Mouse (Mus musculus): ENCODE measurements at regions not wholly inside any gene's neighbourhood (a gene's known extent, or its start where the extent isn't known, plus 50 kb on each side); places are given as distances from the start of the nearest gene placed in this dataset.

DNA sequence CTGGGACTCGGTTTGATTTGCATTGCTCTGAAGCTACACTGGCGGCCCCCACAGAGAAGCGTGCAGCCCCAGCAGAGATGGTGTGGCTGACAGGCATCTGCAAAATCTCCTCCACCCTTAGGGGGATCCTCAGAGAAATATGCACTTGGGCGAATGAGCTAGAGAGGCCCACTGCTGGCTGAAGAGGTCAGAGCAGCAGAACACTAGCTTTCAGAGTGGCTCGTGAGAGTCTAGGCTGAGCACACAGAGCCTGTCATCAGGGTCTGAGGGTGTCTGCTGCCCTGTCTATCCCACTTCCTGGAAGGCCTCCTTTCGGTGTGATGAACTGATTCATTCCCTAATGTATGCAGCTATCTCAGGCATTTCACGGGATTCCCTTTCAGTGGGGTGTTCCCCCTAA lies 225.1 kb downstream of the Tle3 start:
- no peak overlapping the region for H3K9ac ChIP-seq (ENCODE audit: low read length)
- ATAC-seq (ENCODE audit: low FRiP score, low TSS enrichment) (no peak), DNase-seq (ENCODE audit: low spot score) (no peak)
- no peak overlapping the region for H3K4me3 ChIP-seq (ENCODE audit: low read depth, low read length)
- no peaks in the 10 kb centered on the region for H3K27me3 ChIP-seq (ENCODE audit: control insufficient read depth, insufficient read depth, low read length)
- H3K27ac ChIP-seq (replicated peaks) = peak overlapping the region; percentile 58
- no peaks in the 10 kb centered on the region for H3K4me1 ChIP-seq (replicated peaks; ENCODE audit: control insufficient read depth, insufficient read depth)
- no peaks in the 10 kb centered on the region for H3K9me3 ChIP-seq (ENCODE audit: control insufficient read depth, low read length)
- no peaks in the 10 kb centered on the region for H3K36me3 ChIP-seq (ENCODE audit: control insufficient read depth, insufficient read depth, low read length)
- no peak overlapping the region for H3K4me2 ChIP-seq (replicated peaks; ENCODE audit: low read depth)
- WGBS = 36% methylated on average over 7 of the region's 7 CpGs
- no peak for TF ChIP-seq CTCF (IDR thresholded peaks at IDR 0.05; ENCODE audit: low read depth)
- TF ChIP-seq EP300 (optimal IDR thresholded peaks at IDR 0.05) = no peak

DNA sequence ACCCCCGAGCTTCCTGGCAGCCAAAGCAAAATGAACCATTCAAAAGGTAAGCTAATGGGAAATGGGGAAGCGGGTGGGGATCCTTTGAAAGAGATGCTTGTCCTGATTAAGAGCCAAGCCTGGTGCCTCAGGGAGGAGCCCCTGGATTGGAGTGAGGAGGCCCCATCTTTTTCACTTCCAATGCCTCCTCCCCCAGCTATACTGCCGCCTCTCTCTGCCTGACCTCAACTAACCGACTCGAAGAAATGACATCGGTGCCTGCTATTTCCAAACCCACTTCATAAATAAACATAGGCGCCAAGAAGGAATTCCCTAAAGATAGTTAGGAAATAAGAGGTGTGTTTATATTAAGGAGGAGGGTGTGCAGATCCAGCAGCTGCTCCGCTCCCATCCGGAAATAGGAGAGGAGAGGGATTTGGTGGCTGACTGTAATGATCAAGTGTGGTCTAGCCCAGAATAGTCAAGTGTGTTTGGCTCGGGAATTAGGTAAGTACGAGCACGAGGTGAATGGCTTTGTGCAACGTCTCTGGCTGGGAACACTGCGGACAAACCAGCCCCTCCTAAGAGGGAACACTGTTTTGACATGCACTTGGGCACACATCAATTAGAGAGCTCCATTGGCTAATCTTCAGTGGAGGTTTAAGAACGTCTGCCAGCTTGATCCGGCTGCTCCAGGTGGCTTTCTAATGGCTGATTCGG lies 224.4 kb downstream of the Tle3 start:
- Histone ChIP-seq H3K4me3 (ENCODE audit: low read depth, low read length) (no peak overlapping the region), H3K27ac (replicated peaks) (peak overlapping the region; percentile 58; the same call in 1 of the 2 replicates), H3K4me1 (replicated peaks; ENCODE audit: control insufficient read depth, insufficient read depth) (no peaks in the 10 kb centered on the region), H3K9ac (ENCODE audit: low read length) (no peak overlapping the region), H3K4me2 (replicated peaks; ENCODE audit: low read depth) (no peak overlapping the region), H3K36me3 (ENCODE audit: control insufficient read depth, insufficient read depth, low read length) (no peaks in the 10 kb centered on the region), H3K9me3 (ENCODE audit: control insufficient read depth, low read length) (no peaks in the 10 kb centered on the region), H3K27me3 (ENCODE audit: control insufficient read depth, insufficient read depth, low read length) (no peaks in the 10 kb centered on the region)
- TF ChIP-seq EP300 (optimal IDR thresholded peaks at IDR 0.05) (peak; percentile 51), CTCF (IDR thresholded peaks at IDR 0.05; ENCODE audit: low read depth) (no peak)
- 13% methylated on average over 17 of the region's 17 CpGs for WGBS
- DNase-seq (ENCODE audit: low spot score) (no peak), ATAC-seq (ENCODE audit: low FRiP score, low TSS enrichment) (peak; percentile 65; the same call in 1 of the 2 replicates)

DNA sequence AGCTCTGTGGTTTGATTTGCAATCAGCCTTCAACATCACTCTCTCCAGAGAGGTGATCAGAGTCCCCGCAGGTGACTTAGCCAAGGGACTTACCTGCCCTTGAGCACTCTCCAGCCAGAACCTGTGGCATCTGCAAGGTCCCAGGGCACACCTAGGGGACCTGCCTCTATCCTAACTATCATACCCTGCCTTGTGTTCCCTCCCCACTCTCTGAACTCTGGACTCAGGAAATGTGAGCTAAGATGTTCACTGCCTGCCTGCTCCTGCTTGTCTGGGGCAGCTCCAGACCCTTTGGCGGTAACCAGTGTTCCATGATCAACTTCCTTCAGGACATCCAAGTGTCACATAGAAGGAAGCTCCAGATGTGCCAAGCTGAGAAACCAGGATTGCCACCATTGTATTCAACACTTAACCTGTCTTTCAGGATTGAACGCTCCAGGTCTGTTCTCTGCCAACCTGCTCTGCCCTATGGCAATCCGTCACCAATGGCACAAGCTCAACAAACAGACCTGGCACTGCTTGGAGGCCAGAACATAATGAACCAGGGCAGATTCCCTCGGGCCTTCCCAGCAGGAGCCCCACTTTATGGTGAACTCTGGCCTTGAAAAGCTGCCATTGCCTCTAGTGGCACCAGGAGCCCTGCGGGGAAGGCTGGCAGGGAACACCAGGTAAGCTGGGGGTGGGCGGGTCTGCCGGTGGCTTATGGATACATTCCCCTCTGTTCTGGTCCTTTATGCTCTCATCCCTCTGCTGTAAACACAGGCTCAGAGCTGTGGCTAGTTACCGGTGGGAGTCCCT lies 223.2 kb downstream of the Tle3 start:
- H3K27me3 ChIP-seq (ENCODE audit: control insufficient read depth, insufficient read depth, low read length) = no peaks in the 10 kb centered on the region
- no peak for DNase-seq (ENCODE audit: low spot score)
- no peak overlapping the region for H3K4me3 ChIP-seq (ENCODE audit: low read depth, low read length)
- no peak overlapping the region for H3K9ac ChIP-seq (ENCODE audit: low read length)
- H3K36me3 ChIP-seq (ENCODE audit: control insufficient read depth, insufficient read depth, low read length) = no peaks in the 10 kb centered on the region
- 62% methylated on average over 9 of the region's 9 CpGs for WGBS
- H3K9me3 ChIP-seq (ENCODE audit: control insufficient read depth, low read length) = no peaks in the 10 kb centered on the region
- no peak for ATAC-seq (ENCODE audit: low FRiP score, low TSS enrichment)
- 0 out of 2 replicates have a peak overlapping the region, but pooled peaks have one; percentile 24 for H3K27ac ChIP-seq (replicated peaks)
- H3K4me2 ChIP-seq (replicated peaks; ENCODE audit: low read depth) = no peak overlapping the region
- no peaks in the 10 kb centered on the region for H3K4me1 ChIP-seq (replicated peaks; ENCODE audit: control insufficient read depth, insufficient read depth)
- no peak for TF ChIP-seq EP300 (optimal IDR thresholded peaks at IDR 0.05)
- TF ChIP-seq CTCF (IDR thresholded peaks at IDR 0.05; ENCODE audit: low read depth) = no peak

DNA sequence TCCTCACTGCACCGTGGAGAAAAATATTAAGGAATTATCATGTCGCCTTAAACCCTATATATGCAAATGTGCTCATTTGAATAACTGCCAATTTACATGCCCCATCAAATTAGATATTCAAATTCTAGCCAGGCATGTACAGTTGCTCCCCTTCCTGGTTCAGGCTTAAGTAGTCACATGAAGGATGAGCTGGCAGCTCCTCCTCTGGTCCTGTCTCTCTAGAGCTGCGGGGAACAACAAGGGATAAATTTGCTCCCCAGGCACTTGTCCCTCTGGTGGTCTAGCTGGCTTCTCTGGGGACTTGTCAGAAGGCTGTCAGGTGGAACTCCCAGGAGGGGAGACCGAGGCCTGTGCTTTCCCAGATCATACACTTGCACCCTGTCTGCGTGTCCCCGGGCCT lies 221.8 kb downstream of the Tle3 start:
- 82% methylated on average over 6 of the region's 6 CpGs for WGBS
- no peak for DNase-seq (ENCODE audit: low spot score)

DNA sequence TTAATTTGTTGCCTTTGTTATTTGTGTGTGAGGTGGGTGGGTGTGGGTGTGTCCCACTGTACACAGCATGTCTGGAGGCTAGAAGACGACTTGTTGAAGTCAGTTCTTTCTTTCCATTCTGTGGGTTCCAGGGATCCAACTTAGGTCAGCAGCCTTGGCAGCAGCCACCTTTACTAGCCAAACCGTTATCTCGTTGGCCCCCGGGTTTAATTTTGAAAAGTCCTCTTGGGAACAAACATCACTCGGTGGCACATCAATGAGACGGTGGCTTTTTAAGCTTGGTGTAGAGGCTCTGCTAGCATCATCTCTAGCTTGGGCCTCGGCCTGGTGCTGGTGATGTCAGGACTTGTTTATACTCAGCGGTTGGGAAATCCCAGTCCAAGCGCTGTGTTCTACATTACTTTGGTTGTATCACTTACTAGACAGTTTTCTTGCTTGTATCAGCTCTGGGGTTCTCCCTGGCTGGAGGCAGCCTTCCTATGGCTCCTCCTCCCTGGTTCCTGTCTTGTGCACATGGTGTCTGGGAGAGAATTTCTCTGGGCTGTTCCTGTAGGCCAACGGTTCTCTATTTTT lies 217.6 kb downstream of the Tle3 start:
- Histone ChIP-seq H3K27me3 (ENCODE audit: control insufficient read depth, insufficient read depth, low read length) (no peaks in the 10 kb centered on the region), H3K36me3 (ENCODE audit: control insufficient read depth, insufficient read depth, low read length) (no peaks in the 10 kb centered on the region), H3K9me3 (ENCODE audit: control insufficient read depth, low read length) (no peaks in the 10 kb centered on the region), H3K4me2 (replicated peaks; ENCODE audit: low read depth) (no peak overlapping the region), H3K27ac (replicated peaks) (no peak overlapping the region), H3K4me1 (replicated peaks; ENCODE audit: control insufficient read depth, insufficient read depth) (no peaks in the 10 kb centered on the region), H3K4me3 (ENCODE audit: low read depth, low read length) (no peak overlapping the region), H3K9ac (ENCODE audit: low read length) (no peak overlapping the region)
- no peak for ATAC-seq (ENCODE audit: low FRiP score, low TSS enrichment)
- DNase-seq (ENCODE audit: low spot score) = no peak
- WGBS = 74% methylated on average over 10 of the region's 10 CpGs
- TF ChIP-seq EP300 (optimal IDR thresholded peaks at IDR 0.05) (no peak), CTCF (IDR thresholded peaks at IDR 0.05; ENCODE audit: low read depth) (no peak)

More for the DNA sequence above, 221.8 kb downstream of the Tle3 start:
- no peaks in the 10 kb centered on the region for H3K27me3 ChIP-seq (ENCODE audit: control insufficient read depth, insufficient read depth, low read length)
- no peak overlapping the region for H3K9ac ChIP-seq (ENCODE audit: low read length)
- no peak overlapping the region for H3K4me2 ChIP-seq (replicated peaks; ENCODE audit: low read depth)
- TF ChIP-seq EP300 (optimal IDR thresholded peaks at IDR 0.05) (no peak), CTCF (IDR thresholded peaks at IDR 0.05; ENCODE audit: low read depth) (no peak)
- H3K36me3 ChIP-seq (ENCODE audit: control insufficient read depth, insufficient read depth, low read length) = no peaks in the 10 kb centered on the region
- no peaks in the 10 kb centered on the region for H3K4me1 ChIP-seq (replicated peaks; ENCODE audit: control insufficient read depth, insufficient read depth)
- no peak overlapping the region for H3K27ac ChIP-seq (replicated peaks)
- H3K4me3 ChIP-seq (ENCODE audit: low read depth, low read length) = no peak overlapping the region
- no peak for ATAC-seq (ENCODE audit: low FRiP score, low TSS enrichment)
- no peaks in the 10 kb centered on the region for H3K9me3 ChIP-seq (ENCODE audit: control insufficient read depth, low read length)

Data from stomach, postnatal 0 days (tissue).